Mouse (Mus musculus): ENCODE data around the gene Zfp410. TPM values are rescaled to one million over a fixed set of nuclear protein-coding genes. Genes with fewer than 3 reads are reported as not detected.
"Not testable (repeated sequence)": the region's sequence is repeated elsewhere in the genome, so short reads cannot be mapped to it uniquely, and the experiment has no call there.

Zfp410 gene
- total RNA-seq (2021), result 10 to 100 TPM; 38.2 to 48.8 TPM
- long read RNA-seq, experiment 1, transcript Zfp410-213 (12 exons, 2,284 nt), result minor isoform, 5 of 64 reads
- long read RNA-seq, experiment 1, transcript Zfp410-201 (12 exons, 2,597 nt), result major isoform, 37 of 64 reads
- long read RNA-seq, experiment 1, partial matches to known transcripts, result 4 of 64 reads
- long read RNA-seq, experiment 1, other reads (novel, unspliced or antisense), result 18 of 64 reads
- long read RNA-seq, experiment 2, transcript Zfp410-201 (12 exons, 2,597 nt), result major isoform, 17 of 30 reads
- long read RNA-seq, experiment 2, partial matches to known transcripts, result 2 of 30 reads
- long read RNA-seq, experiment 2, other reads (novel, unspliced or antisense), result 11 of 30 reads

- DNase-seq, result peak; percentile 91
These were observed at the start of gene Zfp410 for GRCm38 (mm10) chr12:84316721-84317621. Zfp410 (plus strand) TSS chr12:84316852.

- DNase-seq, result no peak
These were observed 49.4 kb upstream of the Zfp410 start for GRCm38 (mm10) chr12:84267264-84267663.

DNA sequence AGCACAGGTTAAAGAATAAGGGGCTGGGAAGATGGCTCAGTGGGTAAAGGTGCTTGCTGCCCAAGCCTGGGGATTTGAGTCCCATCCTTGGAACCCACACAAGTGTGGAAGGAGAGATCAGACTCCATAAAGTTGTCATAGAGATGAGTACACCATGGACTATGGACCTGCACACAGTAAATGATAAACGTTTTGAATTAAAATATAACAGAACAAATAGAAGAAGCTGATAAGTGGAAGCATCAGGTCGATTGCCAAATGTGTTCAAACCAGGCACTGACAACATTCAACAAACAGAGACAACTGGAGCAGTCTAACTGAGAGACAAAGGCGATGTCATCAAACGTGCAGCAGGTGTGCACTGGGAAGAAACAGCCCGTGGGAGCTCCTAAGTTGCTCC lies 43.3 kb upstream of the Zfp410 start:
- DNase-seq, result no peak

DNA sequence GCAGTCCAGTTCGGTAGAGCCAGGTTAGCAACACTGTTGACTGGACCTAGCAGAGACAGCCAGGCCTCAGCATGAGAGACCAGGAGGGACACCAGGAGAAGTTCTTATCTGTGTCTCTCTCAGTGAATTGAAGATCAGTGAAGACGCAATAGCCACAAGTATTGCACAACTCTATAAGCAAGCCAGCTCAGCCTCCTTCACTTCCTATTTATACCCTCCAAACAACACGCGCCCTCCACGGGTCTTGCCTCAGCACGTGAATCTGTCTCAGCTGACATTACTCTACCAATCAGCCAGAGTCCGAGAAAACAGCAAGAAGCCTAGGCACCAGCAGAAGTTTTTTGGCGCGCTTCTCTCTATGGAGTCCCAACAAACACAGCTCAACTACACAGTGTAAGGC lies 41.4 kb upstream of the Zfp410 start:
- no peak for DNase-seq

- DNase-seq, result no peak
These were observed 40.4 kb upstream of the Zfp410 start for GRCm38 (mm10) chr12:84276288-84276687.

DNA sequence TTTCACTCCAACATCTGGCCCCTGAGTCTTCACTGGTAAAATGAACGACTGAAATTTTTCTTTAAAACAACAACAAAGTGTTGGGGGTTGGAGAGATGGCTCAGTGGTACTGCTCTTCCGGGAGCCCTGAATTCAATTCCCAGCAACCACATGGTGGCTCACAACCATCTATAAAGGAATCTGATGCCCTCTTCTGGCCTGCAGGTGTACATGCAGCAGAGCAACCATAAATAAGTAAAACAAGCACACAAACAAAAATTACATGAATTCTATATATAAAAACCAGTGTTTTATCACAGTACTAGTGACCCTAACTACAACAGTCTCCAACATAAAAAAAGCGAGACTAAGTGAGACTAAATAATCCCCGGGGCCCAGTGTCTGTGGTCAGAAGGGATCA lies 39.9 kb upstream of the Zfp410 start:
- DNase-seq, result no peak

- no peak for DNase-seq
These were observed 38.8 kb upstream of the Zfp410 start for GRCm38 (mm10) chr12:84277832-84278231.

DNA sequence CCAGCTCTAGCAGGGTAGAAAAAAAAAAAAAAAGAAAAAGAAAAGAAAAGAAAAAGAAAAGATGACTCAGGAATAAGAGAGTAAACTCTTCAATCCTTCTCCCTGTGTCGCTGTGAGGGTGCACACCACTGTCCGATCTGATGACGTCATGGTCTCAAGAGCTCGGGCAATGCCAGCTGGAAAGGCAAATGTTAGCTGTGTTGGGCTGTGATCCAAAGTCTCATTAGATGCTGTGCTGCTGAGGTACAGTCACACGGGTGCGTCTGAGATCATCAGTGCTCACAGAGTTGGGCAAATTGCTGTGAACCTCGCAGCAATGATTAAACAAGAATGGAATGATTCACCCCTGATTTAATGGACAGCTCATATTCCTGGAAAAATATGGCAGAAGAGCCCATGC lies 37.8 kb upstream of the Zfp410 start:
- peak; percentile 57 for DNase-seq

GRCm38 (mm10) chr12:84284391-84284790 lies 32.3 kb upstream of the Zfp410 start:
- no peak for DNase-seq

DNA sequence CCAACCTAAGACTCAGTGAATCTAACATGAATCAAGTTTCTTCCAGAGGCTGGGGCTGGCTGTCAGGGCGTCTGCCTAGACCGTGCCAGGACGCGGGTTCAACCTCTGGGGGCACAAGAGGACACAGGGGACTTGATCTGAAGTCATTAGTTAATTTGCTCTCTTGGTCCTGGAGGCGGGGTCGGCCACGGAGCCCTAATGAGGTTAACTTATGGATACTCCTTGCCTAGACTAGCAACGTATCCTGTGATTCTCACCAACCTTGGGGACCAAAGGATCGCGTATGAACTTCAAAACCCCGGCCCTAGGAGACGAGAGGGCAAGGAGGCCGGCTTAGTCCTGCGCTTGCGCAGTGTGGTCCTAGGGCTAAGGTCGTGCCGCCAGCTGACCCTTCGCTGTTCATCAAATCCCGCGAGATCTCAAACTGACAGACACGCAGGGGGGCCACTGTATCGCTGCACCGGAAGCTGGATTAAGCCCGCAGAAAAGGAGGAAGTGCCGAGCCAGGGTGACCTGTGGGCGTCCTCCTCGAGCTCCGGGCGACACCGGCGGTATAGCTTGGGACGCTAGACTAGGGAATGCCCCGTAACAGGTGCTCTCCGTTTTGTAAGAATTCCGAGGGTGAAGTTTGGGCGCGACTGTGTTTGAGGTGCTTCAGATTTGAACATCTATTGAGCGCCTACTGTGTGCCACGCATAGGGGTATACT lies 31.6 kb upstream of the Zfp410 start, which contains the start of gene Ptgr2:
TSS of gene Ptgr2 (plus strand) at position 348 of the 708 bp plus-strand sequence.
- peak; percentile 94 for DNase-seq

DNA sequence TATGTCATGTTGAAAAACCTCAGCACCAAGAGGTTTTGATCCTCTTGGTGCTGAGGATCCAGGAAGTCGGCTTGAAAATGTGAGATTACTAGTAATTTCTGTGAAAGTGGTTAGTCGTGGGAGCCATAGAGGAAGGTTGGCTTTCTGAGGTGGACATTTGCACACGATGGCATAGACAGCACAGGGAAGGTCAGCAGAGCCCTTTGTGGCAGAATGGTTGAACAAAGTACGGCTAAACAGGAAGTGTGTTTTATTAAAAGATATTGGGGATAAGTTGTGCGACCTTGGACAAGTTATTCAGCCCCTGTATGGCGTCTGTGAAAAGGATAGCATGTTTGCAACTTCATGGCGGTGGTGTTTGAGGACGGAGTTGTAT lies 31.1 kb upstream of the Zfp410 start:
- no peak for DNase-seq

GRCm38 (mm10) chr12:84288461-84288860 lies 28.2 kb upstream of the Zfp410 start:
- DNase-seq, result peak; percentile 75

GRCm38 (mm10) chr12:84297851-84298250 lies 18.8 kb upstream of the Zfp410 start:
- no peak for DNase-seq

DNA sequence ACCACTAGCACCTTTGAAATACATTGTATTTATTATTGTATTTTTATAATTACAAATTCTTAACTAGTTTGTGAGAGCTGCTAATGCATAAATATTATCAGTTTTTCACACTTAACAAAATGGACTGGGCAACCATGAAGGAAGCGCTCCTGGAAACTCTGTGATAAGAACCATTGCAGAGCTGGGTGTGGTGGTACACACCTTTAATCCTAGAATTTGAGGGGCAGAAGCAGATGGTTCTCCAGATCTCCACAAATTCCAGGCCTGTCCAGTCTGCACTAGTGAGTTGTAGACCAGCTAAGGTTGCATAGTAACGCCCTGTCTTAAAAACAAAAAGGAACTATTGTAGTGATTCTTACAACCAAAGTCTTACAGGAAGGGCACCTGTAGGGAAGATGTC lies 17.4 kb upstream of the Zfp410 start:
- DNase-seq, result no peak

DNA sequence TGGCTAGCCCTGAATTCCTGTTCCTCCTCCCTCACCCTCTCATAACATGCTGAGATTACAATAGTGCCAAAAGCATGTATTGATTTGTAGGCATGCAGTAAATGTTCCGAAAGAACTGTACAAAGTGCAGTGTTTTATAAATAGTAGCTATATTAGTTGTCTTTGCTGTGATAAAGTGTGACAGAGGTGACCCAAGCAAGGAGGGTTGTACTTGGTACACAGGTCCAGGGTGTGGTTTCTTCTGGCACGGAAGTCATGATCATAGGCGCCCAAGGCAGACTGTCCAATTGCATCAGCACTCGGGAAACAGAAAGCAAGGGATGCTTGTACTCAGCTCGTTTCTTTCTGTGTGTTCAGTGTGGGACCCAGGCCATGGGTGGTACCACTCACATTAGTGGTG lies 12.6 kb upstream of the Zfp410 start:
- DNase-seq, result no peak

GRCm38 (mm10) chr12:84304554-84304953 lies 12.1 kb upstream of the Zfp410 start:
- no peak for DNase-seq

- DNase-seq, result no peak
These were observed 5.3 kb upstream of the Zfp410 start for GRCm38 (mm10) chr12:84311306-84311705.

DNA sequence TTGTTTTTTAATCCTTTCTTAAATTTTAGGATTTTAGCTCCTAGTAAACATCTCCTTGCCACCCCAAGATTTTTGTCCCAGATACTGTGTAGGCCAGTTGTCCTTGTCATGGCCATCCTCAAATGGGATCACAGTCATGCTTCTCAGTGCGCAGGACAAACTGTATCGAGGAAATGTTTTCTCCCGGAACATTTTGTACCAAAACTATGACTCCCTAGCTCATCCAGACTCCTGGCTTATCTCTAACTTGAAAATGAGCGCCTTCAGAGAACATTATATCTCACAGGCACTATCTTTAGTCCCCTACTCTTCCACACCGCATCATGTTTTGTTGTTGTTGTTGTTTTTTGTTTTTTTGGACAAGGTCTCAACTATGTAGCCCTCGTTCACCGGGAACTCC lies 646 bp upstream of the Zfp410 start:
- DNase-seq, result peak; percentile 8

DNA sequence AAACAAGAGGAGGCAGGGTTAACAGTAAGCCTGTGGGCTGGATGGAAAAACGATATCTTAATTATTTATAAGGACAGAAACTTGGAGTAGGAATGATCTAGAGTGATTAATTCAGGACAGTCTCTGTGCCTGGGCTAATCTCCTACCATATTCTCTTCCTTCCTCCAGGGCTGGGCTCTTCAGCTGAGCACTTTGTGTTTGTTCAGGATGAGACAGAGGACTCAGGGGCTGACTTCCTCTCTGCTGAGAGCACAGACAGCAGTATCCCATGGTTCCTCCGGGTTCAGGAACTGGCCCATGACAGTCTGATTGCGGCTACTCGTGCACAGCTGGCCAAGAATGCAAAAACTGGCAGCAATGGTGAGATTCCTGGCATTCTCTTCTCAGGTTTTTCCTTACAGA lies 10.5 kb downstream of the Zfp410 start:
- peak; percentile 10 for DNase-seq

- DNase-seq, result no peak
These were observed 20.4 kb downstream of the Zfp410 start for GRCm38 (mm10) chr12:84336963-84337625.

- DNase-seq, result peak; percentile 66
These were observed 30.5 kb downstream of the Zfp410 start for GRCm38 (mm10) chr12:84347192-84347591.

DNA sequence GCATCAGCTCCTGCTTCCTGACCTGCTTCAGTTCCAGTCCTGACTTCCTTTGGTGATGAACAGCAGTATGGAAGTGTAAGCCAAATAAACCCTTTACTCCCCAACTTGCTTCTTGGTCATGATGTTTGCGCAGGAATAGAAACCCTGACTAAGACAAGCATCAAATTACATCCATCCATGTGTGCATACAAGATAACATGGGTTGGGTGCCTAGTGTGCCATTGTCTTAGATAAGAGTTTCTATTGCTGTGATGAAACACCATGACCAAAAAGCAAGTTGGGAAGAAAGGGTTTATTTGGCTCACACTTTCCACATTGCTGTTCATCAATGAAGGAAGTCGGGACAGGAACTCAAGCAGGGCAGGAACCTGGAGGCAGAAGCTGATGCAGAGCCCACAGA lies 42.0 kb downstream of the Zfp410 start:
- DNase-seq, result not testable (repeated sequence)

Data from adrenal gland, postnatal 10 days (tissue).